Mouse (Mus musculus): ENCODE results near the gene Lmntd2.

DNA sequence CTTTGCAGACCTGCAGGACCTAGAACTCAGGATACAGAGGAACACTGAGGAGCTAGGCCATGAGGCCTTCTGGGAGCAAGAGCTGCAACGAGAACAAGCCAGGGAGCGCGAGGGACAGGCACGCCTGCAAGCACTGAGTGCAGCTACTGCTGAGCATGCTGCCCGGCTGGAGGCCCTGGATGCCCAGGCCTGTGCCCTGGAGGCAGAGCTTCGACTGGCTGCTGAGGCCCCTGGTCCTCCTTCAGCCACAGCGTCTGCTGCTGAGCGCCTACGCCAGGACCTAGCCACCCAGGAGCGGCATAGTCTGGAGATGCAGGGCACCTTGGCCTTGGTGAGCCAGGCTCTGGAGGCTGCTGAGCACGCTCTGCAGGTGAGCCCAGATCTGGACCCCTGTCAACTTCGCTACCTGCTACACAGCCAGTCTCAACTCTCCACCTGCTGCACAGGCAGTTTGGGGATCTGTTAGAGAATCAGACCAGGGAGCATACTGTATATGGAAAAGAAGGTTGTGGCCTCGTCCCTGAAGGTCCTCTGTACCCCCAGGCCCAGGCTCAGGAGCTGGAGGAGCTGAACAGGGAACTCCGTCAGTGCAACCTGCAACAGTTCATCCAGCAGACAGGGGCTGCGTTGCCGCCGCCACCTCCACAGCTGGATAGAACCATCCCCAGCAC, 3.6 kb upstream of the Lmntd2 start:
- TF ChIP-seq CTCF (conservative IDR thresholded peaks at IDR 0.05; ENCODE audit: insufficient read depth, insufficient read length, low read depth, low read length) (no peak), POLR2A (IDR thresholded peaks at IDR 0.05; ENCODE audit: low read depth, low read length) (no peak)

All from kidney, adult 2 months (tissue).